Mouse (Mus musculus): Measurements from ENCODE around the gene Rnf31.

DNA sequence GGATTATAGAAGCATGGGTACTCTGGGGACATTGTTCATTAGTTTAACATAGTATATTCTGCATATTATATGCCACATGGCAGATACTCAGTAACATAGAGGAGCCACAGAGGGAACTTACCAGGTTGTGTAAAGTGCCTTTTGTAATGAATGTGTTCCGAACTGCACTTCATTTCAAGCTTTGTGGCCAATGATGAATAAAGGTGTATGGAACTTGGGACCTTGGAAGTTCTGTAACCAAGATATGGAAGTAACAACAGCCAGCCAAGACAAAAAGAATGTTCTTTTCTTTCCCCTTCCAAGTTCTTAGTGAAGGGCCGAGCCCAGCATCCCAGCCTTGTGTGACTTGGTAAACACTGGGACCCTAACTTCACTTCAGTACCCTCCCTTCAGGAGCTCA is 58.4 kb downstream of the Rnf31 start, which contains the start of gene Tssk4:
- no peak for TF ChIP-seq CTCF (IDR thresholded peaks at IDR 0.05; ENCODE audit: extremely low read depth, insufficient read depth, insufficient read length, insufficient replicate concordance)
- TF ChIP-seq POLR2A (IDR thresholded peaks at IDR 0.05; ENCODE audit: low read depth, low read length) = no peak
